Mouse (Mus musculus) liver, embryonic 12.5 days (tissue): Measurements from ENCODE around the gene Mb. TPM values are rescaled to one million over a fixed set of nuclear protein-coding genes. Genes with fewer than 3 reads are reported as not detected.

Source experiments
- ATAC-seq: fragments of 200-750 bp; cut with Nextera tagmentation; 2 replicates; pipeline ENCODE4 v1.8.0; 2017; ENCODE audit warnings: moderate number of reproducible peaks, mild to moderate bottlenecking, moderate library complexity
- H3K27ac ChIP-seq: fragments of 300-500 bp; sonication (generic); 2 replicates; pipeline ENCODE4 v1.5.1; 2016; ENCODE audit warnings: mild to moderate bottlenecking
- H3K27me3 ChIP-seq: fragments of 300-500 bp; sonication (generic); replicated peaks from 2 replicates; pipeline ENCODE4 v1.6.1; 2016; ENCODE audit warnings: mild to moderate bottlenecking, moderate library complexity
- H3K36me3 ChIP-seq: fragments of 300-500 bp; sonication (generic); 2 replicates; pipeline ENCODE4 v1.6.1; 2016; ENCODE audit warnings: mild to moderate bottlenecking, moderate library complexity
- H3K4me1 ChIP-seq: fragments of 300-500 bp; sonication (generic); 2 replicates; pipeline ENCODE4 v1.6.1; 2016
- H3K4me2 ChIP-seq: fragments of 300-500 bp; sonication (generic); 2 replicates; pipeline ENCODE4 v1.6.1; 2016; ENCODE audit warnings: mild to moderate bottlenecking, moderate library complexity
- H3K4me3 ChIP-seq: fragments of 300-500 bp; sonication (generic); 2 replicates; pipeline ENCODE4 v1.5.1; 2016; ENCODE audit warnings: mild to moderate bottlenecking, moderate library complexity
- H3K9ac ChIP-seq: fragments of 300-500 bp; sonication (generic); 2 replicates; pipeline ENCODE4 v1.6.1; 2016; ENCODE audit warnings: mild to moderate bottlenecking, moderate library complexity
- H3K9me3 ChIP-seq: fragments of 300-500 bp; sonication (generic); replicated peaks from 2 replicates; pipeline ENCODE4 v1.6.1; 2016; ENCODE audit warnings: mild to moderate bottlenecking, moderate library complexity
- WGBS: fragments of 180-500 bp; shearing (Covaris S2); methylation state at CpG from one replicate; pipeline ENCODE4 v1.1.7; 2016; ENCODE audit not compliant: insufficient replicate concordance; 5-methylcytosine and 5-hydroxymethylcytosine counted together
- polyA plus RNA-seq: library from polyadenylated mRNA; unstranded; fragments of >200 nt; fragmentation: Nextera tagmentation; extraction: Ambion mirVana; gene quantifications from 2 replicates; pipeline ENCODE4 v1.2.1, GENCODE M21; 2016

Mb gene
- 0.17 TPM in 1 of 2 replicates, not detected in the other for polyA plus RNA-seq

DNA sequence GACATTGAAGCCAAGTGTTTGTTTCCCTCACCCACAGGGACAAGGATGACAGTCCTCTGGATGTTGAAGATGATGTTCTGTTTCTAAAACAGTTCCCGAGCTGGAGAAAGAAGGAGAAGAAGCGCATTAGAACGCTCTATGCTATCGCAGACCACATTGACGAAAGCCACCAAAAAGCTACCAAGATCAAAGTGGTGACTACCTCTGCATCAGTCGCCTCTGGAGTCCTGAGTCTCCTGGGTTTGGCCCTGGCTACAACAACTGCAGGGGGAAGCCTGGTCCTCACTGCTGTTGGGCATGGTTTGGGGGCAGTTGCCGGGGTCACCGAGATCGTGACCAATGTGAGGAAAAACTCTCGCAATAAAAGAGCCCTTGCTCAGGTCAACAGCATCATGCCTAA, at the start of gene Mb:
Gene Mb (minus strand): TSS at position 101 of the 400 bp plus-strand sequence.
- ATAC-seq, result no peak
- Histone ChIP-seq H3K27ac (no peak within 1 kb of the TSS), H3K27me3 (peaks cover 57% of the 10 kb centered on the region)

DNA sequence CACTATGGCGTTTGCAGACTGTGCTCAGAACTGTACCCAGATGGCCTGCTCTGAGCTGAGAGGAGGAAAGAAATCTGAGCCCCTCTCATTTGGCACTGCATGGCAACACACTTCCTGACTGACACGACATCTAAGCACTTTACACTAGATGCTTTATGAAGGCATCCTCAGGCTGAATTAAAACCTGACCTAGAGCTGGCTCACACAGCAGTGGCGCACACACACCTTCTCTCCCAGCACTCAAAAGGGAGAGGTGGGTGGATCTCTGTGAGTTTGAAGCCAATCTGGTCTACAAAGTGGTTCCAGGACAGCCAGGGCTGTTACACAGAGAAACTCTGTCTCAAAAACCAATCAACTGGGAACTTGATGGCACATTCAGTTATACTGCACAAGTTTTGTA, 49.3 kb upstream of the Mb start:
- no peaks in the 10 kb centered on the region for H3K27me3 ChIP-seq
- no peak overlapping the region for H3K9ac ChIP-seq
- H3K4me2 ChIP-seq, result no peak overlapping the region
- H3K4me1 ChIP-seq, result peaks cover 4% of the 10 kb centered on the region; the same call in 1 of the 2 replicates
- no peak overlapping the region for H3K4me3 ChIP-seq
- 56% methylated on average over 3 of the region's 3 CpGs for WGBS
- no peak for ATAC-seq
- H3K27ac ChIP-seq, result no peak overlapping the region
- H3K9me3 ChIP-seq, result no peaks in the 10 kb centered on the region
- H3K36me3 ChIP-seq, result peaks cover 18% of the 10 kb centered on the region

More for the DNA sequence above, at the start of gene Mb:
- peaks cover 14% of the 10 kb centered on the region for H3K4me1 ChIP-seq
- no peaks in the 10 kb centered on the region for H3K36me3 ChIP-seq
- 73% methylated on average over 10 of the region's 10 CpGs for WGBS
- H3K9me3 ChIP-seq, result no peaks in the 10 kb centered on the region
- H3K4me3 ChIP-seq, result no peak within 1 kb of the TSS
- H3K9ac ChIP-seq, result no peak within 1 kb of the TSS
- no peak within 1 kb of the TSS for H3K4me2 ChIP-seq

DNA sequence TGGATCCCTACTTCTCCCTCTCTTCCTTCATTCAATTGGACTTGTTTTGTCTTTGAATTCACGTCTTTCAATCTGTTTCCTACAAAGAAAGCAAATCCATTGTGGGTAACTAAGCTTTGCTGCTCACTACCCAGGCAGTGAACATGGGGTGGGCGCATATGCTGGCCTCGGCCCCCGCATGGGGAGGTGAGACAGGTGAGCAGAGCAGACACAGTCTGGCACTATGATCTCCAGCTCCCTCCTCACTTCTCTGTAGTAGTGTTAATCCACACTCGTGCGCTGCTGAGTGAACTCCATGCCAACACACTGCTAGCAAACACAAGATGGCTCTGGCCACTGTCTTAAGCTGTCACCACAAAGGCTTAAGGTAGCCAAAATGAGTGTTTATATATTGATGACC, 46.9 kb upstream of the Mb start:
- WGBS, result 71% methylated on average over 6 of the region's 6 CpGs
- H3K9me3 ChIP-seq, result no peaks in the 10 kb centered on the region
- no peak overlapping the region for H3K27ac ChIP-seq
- no peaks in the 10 kb centered on the region for H3K4me1 ChIP-seq
- H3K27me3 ChIP-seq, result no peaks in the 10 kb centered on the region
- no peak overlapping the region for H3K4me3 ChIP-seq
- no peak for ATAC-seq
- no peak overlapping the region for H3K4me2 ChIP-seq
- peaks cover 28% of the 10 kb centered on the region for H3K36me3 ChIP-seq
- no peak overlapping the region for H3K9ac ChIP-seq

DNA sequence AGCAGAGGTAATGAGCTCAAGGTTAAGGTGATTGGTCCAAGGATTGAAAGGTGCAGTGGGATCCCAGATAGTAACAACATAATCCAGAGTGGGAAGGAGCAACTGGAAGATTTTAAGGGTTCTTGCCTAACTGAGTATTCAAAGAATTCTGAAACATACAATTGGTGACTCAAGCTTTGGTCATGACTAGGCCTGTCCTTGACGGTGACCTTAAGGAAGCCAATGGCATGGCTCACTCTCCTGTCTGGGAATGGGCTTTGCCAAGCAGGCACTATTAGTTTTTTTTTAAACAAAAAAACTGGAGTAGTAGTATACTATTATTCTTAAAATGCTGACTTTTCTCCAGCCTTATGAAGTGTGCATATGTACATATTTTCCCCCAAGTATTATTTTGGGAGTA, 44.7 kb upstream of the Mb start:
- Histone ChIP-seq H3K27me3 (no peaks in the 10 kb centered on the region), H3K4me1 (no peaks in the 10 kb centered on the region), H3K4me2 (no peak overlapping the region), H3K27ac (no peak overlapping the region), H3K36me3 (peaks cover 23% of the 10 kb centered on the region), H3K4me3 (no peak overlapping the region), H3K9ac (no peak overlapping the region), H3K9me3 (no peaks in the 10 kb centered on the region)
- ATAC-seq, result no peak
- WGBS, result 94% methylated on average over 1 of the region's 1 CpGs

DNA sequence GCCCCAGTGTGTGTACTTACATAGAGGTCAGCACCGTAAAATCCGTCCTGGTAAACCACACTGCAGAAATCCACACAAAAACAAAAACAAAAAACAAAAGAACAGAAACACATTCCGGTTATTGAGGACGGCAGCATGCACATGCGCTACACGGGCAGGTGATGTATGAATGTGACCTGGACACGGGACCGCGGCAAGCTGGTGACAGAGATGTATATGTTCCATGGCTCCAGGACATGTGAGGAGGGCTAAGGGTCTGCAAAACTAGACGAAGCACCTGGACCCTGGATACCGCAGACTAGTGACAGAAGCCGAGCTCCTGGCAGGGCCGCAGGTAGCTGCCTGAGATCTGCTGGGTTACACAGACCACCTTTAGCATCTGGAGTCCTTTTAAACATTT, 44.0 kb upstream of the Mb start:
- H3K9me3 ChIP-seq, result no peaks in the 10 kb centered on the region
- H3K9ac ChIP-seq, result no peak overlapping the region
- no peak for ATAC-seq
- H3K4me3 ChIP-seq, result no peak overlapping the region
- H3K27ac ChIP-seq, result no peak overlapping the region
- H3K4me1 ChIP-seq, result no peaks in the 10 kb centered on the region
- no peak overlapping the region for H3K4me2 ChIP-seq
- peaks cover 23% of the 10 kb centered on the region for H3K36me3 ChIP-seq
- WGBS, result 83% methylated on average over 13 of the region's 13 CpGs
- no peaks in the 10 kb centered on the region for H3K27me3 ChIP-seq

DNA sequence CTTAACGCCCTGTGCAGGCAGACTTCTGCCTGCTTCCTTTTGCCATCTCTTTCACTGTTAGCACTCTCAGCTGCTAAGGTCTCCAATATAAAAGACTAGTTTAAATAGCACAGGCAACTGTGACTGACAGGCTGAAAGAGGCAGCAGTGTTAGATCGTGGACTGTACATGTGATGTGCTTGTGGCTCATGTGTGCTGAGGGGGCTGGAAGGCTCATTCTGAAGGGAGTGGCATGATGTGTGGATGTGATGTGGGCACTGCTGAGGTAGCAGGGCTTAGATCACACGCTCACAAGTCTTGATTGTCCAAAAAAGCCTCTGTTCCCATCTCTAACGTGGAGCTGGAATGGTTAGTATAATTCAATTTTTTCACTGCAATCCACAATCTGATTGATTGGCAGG, 40.9 kb upstream of the Mb start:
- 70% methylated on average over 4 of the region's 4 CpGs for WGBS
- H3K4me1 ChIP-seq, result no peaks in the 10 kb centered on the region
- no peak for ATAC-seq
- H3K4me3 ChIP-seq, result no peak overlapping the region
- H3K27me3 ChIP-seq, result no peaks in the 10 kb centered on the region
- H3K36me3 ChIP-seq, result peaks cover 20% of the 10 kb centered on the region
- no peaks in the 10 kb centered on the region for H3K9me3 ChIP-seq
- no peak overlapping the region for H3K9ac ChIP-seq
- H3K27ac ChIP-seq, result no peak overlapping the region
- H3K4me2 ChIP-seq, result no peak overlapping the region

DNA sequence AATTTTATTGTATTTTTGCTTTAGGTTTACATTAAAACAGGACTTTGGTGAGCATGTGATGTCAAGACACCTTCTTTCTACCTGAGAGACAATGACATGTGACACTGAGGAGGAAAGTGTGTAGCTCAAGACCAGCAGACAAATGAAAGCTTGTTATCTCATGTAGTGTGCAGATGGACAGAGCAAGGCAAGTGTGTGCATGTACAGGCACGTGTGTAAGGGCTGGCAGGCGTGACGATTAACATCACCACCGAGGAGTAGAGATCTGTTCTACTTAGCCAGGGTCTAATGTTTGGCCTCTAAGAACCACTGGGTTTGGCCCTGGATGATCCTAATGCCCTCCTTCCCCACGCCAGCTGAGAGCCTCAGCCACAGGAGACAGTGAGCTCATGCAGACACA, 40.1 kb upstream of the Mb start:
- Histone ChIP-seq H3K36me3 (peaks cover 25% of the 10 kb centered on the region), H3K4me1 (no peaks in the 10 kb centered on the region), H3K27ac (no peak overlapping the region), H3K27me3 (no peaks in the 10 kb centered on the region), H3K9me3 (no peaks in the 10 kb centered on the region), H3K4me3 (no peak overlapping the region), H3K4me2 (no peak overlapping the region), H3K9ac (no peak overlapping the region)
- 62% methylated on average over 5 of the region's 5 CpGs for WGBS
- no peak for ATAC-seq

DNA sequence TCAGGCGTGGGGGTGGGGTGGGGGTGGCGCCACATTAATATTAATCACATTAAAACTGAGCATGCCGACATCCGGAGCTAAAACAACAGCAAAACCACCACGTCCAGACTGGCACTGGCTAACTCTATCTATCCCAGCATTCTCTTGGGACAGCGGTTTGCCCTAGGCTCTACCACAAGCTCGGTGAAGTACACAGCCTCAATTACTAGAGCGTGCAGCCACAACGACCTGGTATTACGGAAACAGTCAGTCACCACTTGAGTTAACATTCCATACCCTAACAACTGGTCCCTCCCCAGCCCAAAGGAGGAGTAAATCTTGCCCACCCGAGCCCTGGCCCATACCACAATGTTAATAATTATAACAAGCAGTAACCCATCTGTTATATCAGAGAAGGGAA, 38.8 kb upstream of the Mb start:
- 73% methylated on average over 11 of the region's 11 CpGs for WGBS

DNA sequence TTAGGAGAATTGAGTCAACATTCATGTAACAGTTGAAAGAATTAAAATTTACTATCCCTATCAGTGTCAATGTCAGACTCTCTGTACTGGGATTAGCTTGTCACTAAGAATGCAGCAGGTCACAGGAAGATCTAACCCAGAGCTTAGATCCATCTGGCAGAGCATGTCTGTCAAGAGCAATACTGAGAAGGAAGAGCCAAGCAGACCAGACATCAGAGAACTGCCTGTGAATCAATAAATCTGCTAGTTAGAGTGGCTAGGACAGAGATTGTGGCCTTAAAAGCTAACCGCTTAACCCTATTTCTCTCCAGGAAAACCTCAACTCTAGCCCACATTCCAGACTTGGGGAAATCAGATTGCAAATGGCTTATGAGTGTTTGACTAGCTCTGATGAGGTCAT, 36.0 kb upstream of the Mb start:
- ATAC-seq, result no peak
- 80% methylated on average over 1 of the region's 1 CpGs for WGBS

More for the DNA sequence above, 38.8 kb upstream of the Mb start:
- peaks cover 29% of the 10 kb centered on the region for H3K36me3 ChIP-seq
- no peaks in the 10 kb centered on the region for H3K27me3 ChIP-seq
- H3K9me3 ChIP-seq, result no peaks in the 10 kb centered on the region
- no peak overlapping the region for H3K4me2 ChIP-seq
- no peak overlapping the region for H3K27ac ChIP-seq
- ATAC-seq, result no peak
- no peak overlapping the region for H3K4me3 ChIP-seq
- H3K9ac ChIP-seq, result no peak overlapping the region
- H3K4me1 ChIP-seq, result no peaks in the 10 kb centered on the region

DNA sequence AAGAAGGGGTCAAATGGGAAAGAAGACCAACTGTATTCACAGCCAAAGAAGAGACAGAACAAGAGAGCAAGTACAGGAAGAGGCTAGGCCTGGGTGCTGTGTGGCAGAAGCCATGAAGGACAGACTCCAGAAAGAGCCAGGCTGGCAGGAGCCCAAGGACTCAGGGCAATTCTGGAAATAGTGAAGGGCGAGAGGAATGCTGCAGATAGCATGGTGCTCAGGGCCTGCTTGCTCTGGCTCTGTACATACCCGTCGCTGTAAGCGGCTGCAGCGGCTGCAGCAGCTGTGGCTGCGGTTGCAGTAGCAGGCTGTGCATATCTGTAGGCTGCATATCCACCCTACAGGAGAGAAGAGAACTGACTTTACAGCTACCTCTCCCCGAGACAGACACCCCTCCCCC, 35.3 kb upstream of the Mb start:
- H3K27me3 ChIP-seq, result no peaks in the 10 kb centered on the region
- no peak overlapping the region for H3K4me3 ChIP-seq
- H3K4me1 ChIP-seq, result no peaks in the 10 kb centered on the region
- H3K27ac ChIP-seq, result no peak overlapping the region
- ATAC-seq, result no peak
- peaks cover 35% of the 10 kb centered on the region for H3K36me3 ChIP-seq
- WGBS, result 79% methylated on average over 7 of the region's 7 CpGs
- no peak overlapping the region for H3K4me2 ChIP-seq
- H3K9me3 ChIP-seq, result no peaks in the 10 kb centered on the region
- no peak overlapping the region for H3K9ac ChIP-seq

More for the DNA sequence above, 36.0 kb upstream of the Mb start:
- H3K27ac ChIP-seq, result no peak overlapping the region
- no peak overlapping the region for H3K4me2 ChIP-seq
- H3K4me1 ChIP-seq, result no peaks in the 10 kb centered on the region
- H3K9me3 ChIP-seq, result no peaks in the 10 kb centered on the region
- no peaks in the 10 kb centered on the region for H3K27me3 ChIP-seq
- no peak overlapping the region for H3K4me3 ChIP-seq
- H3K36me3 ChIP-seq, result peaks cover 33% of the 10 kb centered on the region
- no peak overlapping the region for H3K9ac ChIP-seq

DNA sequence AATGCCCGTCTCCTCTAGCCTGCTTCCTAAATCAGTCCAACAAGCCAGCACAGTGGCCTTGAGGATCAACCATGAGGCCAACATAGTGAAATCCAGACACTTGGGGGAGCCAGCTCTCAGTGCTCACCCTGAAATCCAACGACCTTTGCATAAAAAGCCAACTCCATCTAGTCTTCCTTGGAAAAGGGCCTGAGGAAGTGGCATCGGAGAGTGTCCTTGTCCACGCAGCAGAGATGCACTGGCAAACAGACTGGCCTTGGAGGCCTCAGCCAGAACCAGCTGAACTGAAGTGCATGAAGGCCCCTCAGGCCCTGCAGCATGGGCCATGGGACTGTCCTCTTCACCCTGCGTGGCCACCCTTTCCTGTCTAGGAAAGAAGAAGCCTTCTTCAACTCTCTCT, 31.0 kb upstream of the Mb start:
- no peaks in the 10 kb centered on the region for H3K9me3 ChIP-seq
- H3K4me3 ChIP-seq, result no peak overlapping the region
- H3K4me2 ChIP-seq, result no peak overlapping the region
- peaks cover 44% of the 10 kb centered on the region for H3K36me3 ChIP-seq
- no peak overlapping the region for H3K9ac ChIP-seq
- H3K27me3 ChIP-seq, result no peaks in the 10 kb centered on the region
- ATAC-seq, result no peak
- H3K27ac ChIP-seq, result no peak overlapping the region
- WGBS, result 72% methylated on average over 5 of the region's 5 CpGs
- H3K4me1 ChIP-seq, result no peaks in the 10 kb centered on the region

DNA sequence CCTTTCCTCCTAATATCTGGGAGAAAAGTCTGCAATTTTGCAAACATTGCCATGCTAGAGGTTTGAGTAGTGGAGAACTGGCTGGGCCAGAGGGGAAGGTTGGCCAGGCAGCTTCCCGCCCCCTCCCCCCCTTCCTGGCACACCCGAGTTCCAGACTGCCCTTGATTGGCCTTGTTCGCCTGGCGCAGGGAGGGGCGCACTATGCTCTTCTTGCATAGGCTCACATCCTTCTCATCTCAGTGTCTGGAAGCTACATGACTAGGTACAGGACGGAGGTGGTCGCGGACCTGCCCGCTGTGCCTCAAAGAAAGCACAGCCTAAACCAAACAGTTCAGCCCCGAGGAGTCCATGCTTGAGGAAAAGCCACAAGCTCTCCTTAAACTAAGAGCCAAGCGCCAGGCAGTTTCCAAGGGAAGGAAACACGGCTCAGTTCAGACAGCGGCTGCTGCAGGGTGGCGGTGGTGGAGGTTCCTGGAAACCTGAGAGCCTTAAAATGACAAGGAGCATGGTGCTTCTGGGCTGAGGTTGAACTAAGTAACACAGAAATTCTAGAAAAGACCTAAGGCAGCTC, 30.3 kb upstream of the Mb start:
- ATAC-seq, result no peak
- Histone ChIP-seq H3K9ac (no peak overlapping the region), H3K36me3 (peaks cover 42% of the 10 kb centered on the region), H3K27ac (no peak overlapping the region), H3K9me3 (no peaks in the 10 kb centered on the region), H3K4me1 (no peaks in the 10 kb centered on the region), H3K27me3 (no peaks in the 10 kb centered on the region), H3K4me2 (no peak overlapping the region), H3K4me3 (no peak overlapping the region)
- 71% methylated on average over 14 of the region's 14 CpGs for WGBS

DNA sequence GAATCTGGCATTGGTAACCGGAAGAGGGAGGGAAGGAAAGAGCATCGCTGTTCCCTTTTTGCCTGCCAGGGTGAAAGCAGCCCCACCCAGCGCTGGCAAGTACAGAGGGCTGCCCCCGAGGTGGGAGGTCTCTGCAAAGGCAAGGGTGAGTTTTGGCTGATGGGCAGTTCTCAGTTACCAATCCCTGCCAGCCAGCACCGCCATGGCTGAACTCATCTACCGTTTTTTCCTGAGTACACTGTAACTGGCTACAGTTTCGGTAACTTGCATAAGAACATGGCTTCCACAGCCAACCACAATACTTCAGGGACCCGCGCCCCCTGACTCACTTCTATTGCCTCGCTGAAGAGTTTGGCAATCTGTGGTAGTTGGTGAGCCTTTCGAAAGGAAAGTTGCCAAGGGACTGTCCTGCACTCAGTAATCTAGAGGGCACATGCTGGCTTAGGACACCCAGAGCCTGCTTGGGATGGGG, 29.5 kb upstream of the Mb start:
- Histone ChIP-seq H3K4me1 (no peaks in the 10 kb centered on the region), H3K27me3 (no peaks in the 10 kb centered on the region), H3K4me2 (no peak overlapping the region), H3K4me3 (no peak overlapping the region), H3K9ac (no peak overlapping the region), H3K27ac (no peak overlapping the region), H3K36me3 (peaks cover 37% of the 10 kb centered on the region), H3K9me3 (no peaks in the 10 kb centered on the region)
- WGBS, result 79% methylated on average over 11 of the region's 11 CpGs
- no peak for ATAC-seq
